Mouse (Mus musculus) heart, embryonic 10.5 days (tissue): ENCODE data around the gene Vmn1r3. TPM values are rescaled to one million over a fixed set of nuclear protein-coding genes. Genes with fewer than 3 reads are reported as not detected.
"Not testable (repeated sequence)": the region's sequence is repeated elsewhere in the genome, so short reads cannot be mapped to it uniquely, and the experiment has no call there.

ENCODE experiments used
- DNase-seq: peaks from one replicate; pipeline ENCODE4 v3.0.0-alpha.2; 2017; ENCODE audit warnings: low spot score
- H3K27ac ChIP-seq: fragments of 300-500 bp; sonication (generic); 2 replicates; pipeline ENCODE4 v1.5.1; 2016; ENCODE audit warnings: mild to moderate bottlenecking
- H3K27me3 ChIP-seq: fragments of 300-500 bp; sonication (generic); 2 replicates; pipeline ENCODE4 v1.6.1; 2016; ENCODE audit warnings: mild to moderate bottlenecking; ENCODE audit not compliant: poor library complexity, insufficient read depth, severe bottlenecking
- H3K36me3 ChIP-seq: fragments of 300-500 bp; sonication (generic); 2 replicates; pipeline ENCODE4 v1.6.1; 2016; ENCODE audit warnings: mild to moderate bottlenecking, moderate library complexity
- H3K4me1 ChIP-seq: fragments of 300-500 bp; sonication (generic); 2 replicates; pipeline ENCODE4 v1.6.1; 2016; ENCODE audit warnings: mild to moderate bottlenecking
- H3K4me3 ChIP-seq: fragments of 300-500 bp; sonication (generic); 2 replicates; pipeline ENCODE4 v1.5.1; 2016; ENCODE audit warnings: mild to moderate bottlenecking, moderate library complexity
- H3K9me3 ChIP-seq: fragments of 300-500 bp; sonication (generic); 2 replicates; pipeline ENCODE4 v1.6.1; 2016; ENCODE audit warnings: mild to moderate bottlenecking, moderate library complexity
- WGBS: fragments of 180-500 bp; shearing (Covaris S2); methylation state at CpG from one replicate; pipeline ENCODE4 v1.1.7; 2016; 5-methylcytosine and 5-hydroxymethylcytosine counted together
- polyA plus RNA-seq: library from polyadenylated mRNA; unstranded; fragments of >200 nt; fragmentation: Nextera tagmentation; extraction: Ambion mirVana; gene quantifications from 2 replicates; pipeline ENCODE4 v1.2.1, GENCODE M21; 2016

Vmn1r3 gene
- polyA plus RNA-seq, result not detected in 2 replicates

DNA sequence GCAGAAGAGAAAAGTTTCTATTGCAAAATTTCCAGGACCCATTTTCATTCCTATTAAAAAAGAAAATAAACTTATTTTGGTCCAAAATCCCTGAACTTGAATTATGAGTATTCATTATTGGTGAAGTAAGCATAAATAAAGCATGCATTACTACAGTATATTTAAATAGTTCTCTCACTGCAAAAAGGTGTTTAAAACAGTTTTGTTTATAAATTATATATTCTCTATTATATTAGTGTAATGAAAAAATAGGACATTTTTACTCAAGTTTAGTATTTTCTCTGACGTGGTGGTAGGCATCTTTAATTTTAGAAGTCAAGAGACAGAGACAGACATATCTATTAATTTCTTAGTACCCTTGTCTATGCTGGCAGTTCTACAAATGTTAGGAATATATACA lies at the start of gene Vmn1r3:
TSS of gene Vmn1r3 (minus strand) at position 101 of the 400 bp plus-strand sequence.
- H3K9me3 ChIP-seq, result peaks cover 12% of the 10 kb centered on the region
- not testable (repeated sequence) for H3K27me3 ChIP-seq, H3K27ac ChIP-seq, H3K4me3 ChIP-seq, DNase-seq, H3K4me1 ChIP-seq, H3K36me3 ChIP-seq
- WGBS, result 76% methylated on average over 1 of the region's 1 CpGs

DNA sequence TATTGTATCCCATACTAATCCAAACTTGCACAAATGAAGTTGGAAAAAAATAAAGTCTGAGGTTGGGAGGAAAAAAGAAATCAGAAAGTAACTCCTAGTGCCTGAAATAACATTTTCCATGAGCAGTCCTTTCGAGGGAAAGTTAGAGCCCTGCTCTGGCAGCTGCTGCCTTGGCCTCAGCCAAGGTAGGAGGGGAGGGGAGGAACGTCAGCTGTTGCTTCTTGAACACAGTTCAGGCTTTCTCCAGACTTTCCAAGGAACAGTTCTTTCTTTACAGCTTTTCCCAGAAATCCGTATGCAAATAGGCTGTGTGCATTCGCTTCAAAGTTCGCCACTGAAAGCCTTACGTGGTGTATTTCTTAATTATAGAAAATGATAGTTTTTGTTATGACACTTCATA lies 46.9 kb upstream of the Vmn1r3 start:
- no peak overlapping the region for H3K27ac ChIP-seq
- no peak overlapping the region for H3K4me3 ChIP-seq
- H3K9me3 ChIP-seq, result peaks cover 34% of the 10 kb centered on the region
- DNase-seq, result no peak
- no peaks in the 10 kb centered on the region for H3K36me3 ChIP-seq
- 72% methylated on average over 6 of the region's 6 CpGs for WGBS
- no peaks in the 10 kb centered on the region; the same call in 1 of the 2 replicates for H3K27me3 ChIP-seq
- 0 out of 2 replicates have a peak, but pooled peaks cover 3% of the 10 kb centered on the region for H3K4me1 ChIP-seq

DNA sequence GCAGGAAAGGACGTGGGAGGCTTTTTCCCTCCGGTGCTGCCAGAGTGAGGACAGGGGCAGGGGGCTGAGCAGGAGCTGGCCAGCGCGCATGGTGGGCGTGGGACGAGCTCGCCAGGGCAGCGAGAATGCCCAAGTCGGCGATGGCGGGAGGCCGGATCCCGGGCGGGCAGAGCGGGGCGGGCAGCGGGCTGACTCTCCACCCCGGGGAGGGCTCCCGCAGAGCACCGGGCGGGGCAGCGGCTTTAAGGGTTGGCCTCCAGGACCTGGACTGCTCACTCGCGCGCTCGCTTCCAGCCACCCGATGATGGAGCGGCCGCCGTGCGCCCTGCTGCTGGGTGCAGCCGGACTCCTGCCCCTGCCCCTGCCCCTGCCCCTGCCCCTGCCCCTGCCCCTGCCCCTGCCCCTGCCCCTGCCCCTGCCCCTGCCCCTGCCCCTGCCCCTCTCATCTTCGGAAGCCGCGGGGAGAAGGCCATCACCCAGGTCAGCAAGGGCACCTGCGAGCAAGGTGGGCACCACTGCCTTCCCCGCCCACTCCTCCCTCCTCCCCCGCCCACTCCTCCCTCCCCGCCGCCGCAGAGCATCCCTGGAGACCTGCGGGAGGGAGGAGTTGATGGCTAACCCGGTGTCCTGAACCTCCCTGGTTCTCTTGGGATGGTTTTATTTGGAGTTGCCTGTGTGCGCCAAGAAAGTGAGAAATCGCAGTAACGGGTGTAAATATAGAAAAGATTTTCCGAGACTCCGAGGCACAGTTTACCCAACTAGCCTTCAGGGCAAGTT lies 45.9 kb upstream of the Vmn1r3 start:
- Histone ChIP-seq H3K4me3 (peak overlapping the region; percentile 58), H3K27ac (no peak overlapping the region), H3K36me3 (no peaks in the 10 kb centered on the region), H3K27me3 (no peaks in the 10 kb centered on the region; the same call in 1 of the 2 replicates), H3K9me3 (peaks cover 35% of the 10 kb centered on the region), H3K4me1 (0 out of 2 replicates have a peak, but pooled peaks cover 3% of the 10 kb centered on the region)
- DNase-seq, result no peak
- WGBS, result 6% methylated on average over 34 of the region's 48 CpGs

DNA sequence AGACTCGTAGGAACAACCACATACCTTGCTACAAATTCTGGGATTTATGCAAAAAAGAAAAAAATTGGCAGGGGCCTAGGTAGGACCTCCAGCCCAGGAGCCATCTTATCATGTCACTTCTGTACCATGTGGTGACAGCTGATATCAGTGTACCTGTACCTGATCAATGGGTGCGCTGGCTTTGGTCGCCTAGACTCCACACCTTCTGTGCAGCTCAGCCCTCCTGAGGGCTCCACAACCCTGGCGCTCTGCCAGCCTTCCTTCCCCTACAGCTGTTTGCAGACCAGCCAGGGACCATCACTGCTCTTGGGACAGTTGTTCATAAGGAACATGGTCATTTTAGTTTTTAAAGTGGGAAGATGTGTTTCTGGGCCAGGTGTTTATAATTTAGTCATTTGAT lies 44.4 kb upstream of the Vmn1r3 start:
- Histone ChIP-seq H3K27me3 (no peaks in the 10 kb centered on the region; the same call in 1 of the 2 replicates), H3K36me3 (no peaks in the 10 kb centered on the region), H3K27ac (no peak overlapping the region), H3K4me3 (no peak overlapping the region), H3K4me1 (0 out of 2 replicates have a peak, but pooled peaks cover 3% of the 10 kb centered on the region), H3K9me3 (peaks cover 41% of the 10 kb centered on the region)
- peak; percentile 85 for DNase-seq
- WGBS, result 64% methylated on average over 4 of the region's 4 CpGs

DNA sequence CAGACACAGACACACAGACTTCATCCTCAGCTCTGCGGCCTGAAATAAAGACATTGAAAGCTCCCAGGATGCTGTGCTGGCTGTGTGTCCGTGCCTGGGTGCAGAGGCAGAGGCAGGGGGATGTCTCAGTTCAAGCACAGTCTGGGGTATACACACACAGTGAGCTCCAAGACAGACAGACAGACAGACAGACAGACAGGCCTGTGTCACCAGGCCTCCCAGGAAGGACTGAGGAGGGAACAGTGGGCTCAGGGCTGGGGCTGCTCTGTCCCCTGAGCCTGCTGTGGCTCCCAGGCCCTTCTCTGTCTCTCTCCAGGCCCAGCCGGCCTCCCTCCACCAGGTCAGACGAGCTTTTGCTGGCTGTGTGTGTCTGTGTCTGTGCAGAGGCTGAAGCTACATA lies 43.3 kb upstream of the Vmn1r3 start:
- H3K27me3 ChIP-seq, result no peaks in the 10 kb centered on the region; the same call in 1 of the 2 replicates
- 65% methylated on average over 4 of the region's 4 CpGs for WGBS
- peaks cover 41% of the 10 kb centered on the region for H3K9me3 ChIP-seq
- peak; percentile 85 for DNase-seq
- no peak overlapping the region for H3K4me3 ChIP-seq
- H3K27ac ChIP-seq, result no peak overlapping the region
- H3K36me3 ChIP-seq, result no peaks in the 10 kb centered on the region
- H3K4me1 ChIP-seq, result 0 out of 2 replicates have a peak, but pooled peaks cover 3% of the 10 kb centered on the region

DNA sequence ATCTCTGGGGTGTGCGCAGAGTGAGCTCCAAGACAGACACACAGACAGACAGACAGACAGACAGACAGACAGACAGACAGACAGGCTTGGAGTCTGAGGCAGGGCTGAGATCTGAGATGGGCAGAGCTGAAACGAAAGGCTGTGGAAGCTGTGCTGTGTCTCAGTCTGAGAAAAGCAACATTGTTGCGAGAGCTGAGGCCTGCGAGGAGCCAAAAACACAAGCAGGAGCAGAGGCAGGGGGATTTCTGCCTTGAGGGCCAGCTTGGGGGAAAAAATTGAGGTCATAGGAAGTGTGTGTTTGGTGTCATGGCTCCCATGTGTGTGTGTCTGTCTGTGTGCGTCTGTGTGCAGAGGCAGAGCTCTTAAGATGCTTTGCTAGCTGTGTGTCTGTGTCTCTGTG lies 42.6 kb upstream of the Vmn1r3 start:
- no peaks in the 10 kb centered on the region; the same call in 1 of the 2 replicates for H3K27me3 ChIP-seq
- peaks cover 41% of the 10 kb centered on the region for H3K9me3 ChIP-seq
- H3K4me1 ChIP-seq, result 0 out of 2 replicates have a peak, but pooled peaks cover 3% of the 10 kb centered on the region
- H3K36me3 ChIP-seq, result no peaks in the 10 kb centered on the region
- no peak overlapping the region for H3K27ac ChIP-seq
- DNase-seq, result no peak
- 57% methylated on average over 5 of the region's 5 CpGs for WGBS
- no peak overlapping the region for H3K4me3 ChIP-seq

DNA sequence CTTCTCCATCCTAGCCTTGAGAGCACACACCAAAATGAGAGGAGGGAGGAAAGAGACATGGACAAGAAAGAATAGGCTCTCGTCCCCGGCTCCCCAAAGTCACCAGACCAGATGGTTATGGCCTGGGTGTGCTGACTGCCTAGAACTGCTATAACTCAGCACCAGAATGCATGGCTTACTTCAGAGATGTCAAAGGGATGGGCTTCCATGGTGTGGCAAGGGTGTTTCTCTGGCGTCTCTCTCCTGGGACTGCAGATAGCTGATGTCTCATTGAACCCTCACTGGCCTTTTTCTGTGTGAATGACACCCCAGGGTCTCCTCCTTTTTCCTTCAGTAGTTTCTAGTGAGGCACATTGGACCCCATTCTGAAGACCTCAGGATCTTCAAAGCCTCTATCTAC lies 41.3 kb upstream of the Vmn1r3 start:
- DNase-seq, result peak; percentile 76
- Histone ChIP-seq H3K27me3 (no peaks in the 10 kb centered on the region; the same call in 1 of the 2 replicates), H3K27ac (no peak overlapping the region), H3K4me1 (0 out of 2 replicates have a peak, but pooled peaks cover 3% of the 10 kb centered on the region), H3K9me3 (peaks cover 37% of the 10 kb centered on the region), H3K4me3 (no peak overlapping the region), H3K36me3 (no peaks in the 10 kb centered on the region)
- WGBS, result 64% methylated on average over 3 of the region's 3 CpGs

DNA sequence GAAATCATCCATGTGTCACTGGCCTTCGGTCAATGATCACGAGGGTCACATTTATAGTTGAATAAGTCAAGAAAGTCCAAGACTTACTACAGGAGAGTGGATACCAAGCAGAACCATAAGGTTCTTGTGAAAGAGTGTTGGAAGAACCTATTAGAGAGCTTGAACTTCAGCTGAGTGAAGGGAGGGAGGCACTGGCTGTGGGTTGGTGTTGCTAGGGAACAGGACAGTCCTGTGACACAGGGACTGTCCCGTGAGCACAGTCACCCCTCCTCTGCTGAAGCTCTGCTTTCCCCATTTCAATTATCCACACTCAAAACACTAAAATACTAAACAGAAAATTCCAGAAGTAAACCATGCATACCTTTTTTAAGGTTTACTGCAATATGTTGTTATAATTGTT lies 40.3 kb upstream of the Vmn1r3 start:
- H3K27me3 ChIP-seq, DNase-seq, H3K4me3 ChIP-seq, H3K27ac ChIP-seq, H3K4me1 ChIP-seq, H3K36me3 ChIP-seq: not testable (repeated sequence)
- WGBS, result 59% methylated on average over 3 of the region's 3 CpGs
- peaks cover 37% of the 10 kb centered on the region for H3K9me3 ChIP-seq

DNA sequence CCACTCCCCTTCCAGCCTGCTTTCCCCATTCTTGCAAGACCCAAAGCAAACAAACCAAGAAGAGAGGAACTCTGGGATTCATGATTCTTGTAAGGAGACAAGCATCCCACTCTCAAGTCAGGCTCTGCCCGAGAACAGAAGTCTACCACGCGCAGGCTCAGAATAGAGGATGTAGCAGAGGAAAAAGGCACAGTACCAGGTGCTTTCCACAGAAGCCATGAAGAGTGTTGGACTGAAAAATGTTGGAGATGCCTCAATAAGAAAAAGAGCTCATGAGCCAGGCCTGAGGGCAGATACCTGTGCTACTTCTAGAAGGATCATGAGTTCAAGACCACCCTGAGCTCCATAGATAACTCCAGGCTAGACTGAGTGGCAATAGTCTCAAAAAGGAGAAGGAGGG lies 39.7 kb upstream of the Vmn1r3 start:
- not testable (repeated sequence) for H3K27ac ChIP-seq, H3K4me1 ChIP-seq, DNase-seq, H3K27me3 ChIP-seq, H3K4me3 ChIP-seq, H3K36me3 ChIP-seq
- peaks cover 36% of the 10 kb centered on the region for H3K9me3 ChIP-seq
- 48% methylated on average over 3 of the region's 3 CpGs for WGBS

DNA sequence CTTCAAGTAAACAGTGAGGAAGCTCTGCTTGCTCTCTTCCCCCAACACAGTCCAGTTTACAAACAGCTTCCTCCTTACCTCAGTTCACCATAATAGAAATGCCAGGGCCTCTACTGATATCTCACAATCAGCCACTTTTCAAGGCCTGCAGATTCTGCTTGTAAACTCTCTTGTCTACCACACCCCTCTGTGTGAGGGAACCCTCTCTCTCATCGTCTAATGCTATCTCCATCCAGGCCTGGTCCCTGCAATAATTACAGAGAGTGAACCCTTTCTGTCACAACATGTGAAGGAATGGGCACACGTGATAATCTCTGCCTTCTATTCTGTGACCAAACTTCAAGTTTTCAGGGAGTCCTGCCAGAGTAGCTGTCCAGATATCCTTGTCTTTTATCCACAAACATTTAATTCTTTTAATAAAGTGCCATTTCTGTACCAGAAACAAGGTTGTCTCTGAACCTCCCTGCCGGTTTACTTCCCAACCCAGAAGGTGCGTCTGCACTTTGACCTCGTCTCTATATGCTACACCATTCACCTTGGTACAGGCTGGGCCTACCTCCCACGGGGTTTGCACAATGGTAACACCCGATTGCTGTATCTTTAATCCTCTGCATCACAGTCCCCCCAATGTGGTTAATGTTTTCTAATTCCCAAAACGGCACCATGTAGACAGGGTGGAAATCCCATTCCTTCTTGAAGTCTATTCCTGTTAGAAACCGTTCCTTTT lies 38.5 kb upstream of the Vmn1r3 start:
- WGBS, result 64% methylated on average over 6 of the region's 9 CpGs
- not testable (repeated sequence) for H3K36me3 ChIP-seq, H3K27me3 ChIP-seq, H3K4me1 ChIP-seq, DNase-seq, H3K4me3 ChIP-seq, H3K27ac ChIP-seq
- H3K9me3 ChIP-seq, result peaks cover 26% of the 10 kb centered on the region

DNA sequence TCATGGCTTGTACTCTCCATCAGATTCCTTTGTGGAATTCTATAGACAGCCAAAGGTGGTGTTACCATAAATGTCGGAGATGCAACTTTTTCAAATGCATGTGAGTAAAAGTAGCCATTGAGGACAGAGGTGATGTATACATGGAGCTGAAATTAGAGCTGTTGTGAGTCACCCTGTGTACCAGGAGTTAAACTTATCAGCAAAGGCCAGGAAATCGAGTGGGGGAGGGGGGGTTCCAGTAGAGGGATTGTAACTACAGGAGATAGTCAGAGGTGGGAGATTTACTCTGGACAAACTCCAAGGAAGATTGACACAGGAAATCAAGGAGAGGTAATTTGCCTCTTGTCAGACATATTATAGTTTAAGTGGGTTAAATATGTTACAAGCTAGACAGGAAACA lies 31.2 kb upstream of the Vmn1r3 start:
- not testable (repeated sequence) for H3K9me3 ChIP-seq, H3K4me1 ChIP-seq, H3K27ac ChIP-seq, H3K4me3 ChIP-seq, DNase-seq, H3K36me3 ChIP-seq, H3K27me3 ChIP-seq
- WGBS, result 58% methylated on average over 2 of the region's 2 CpGs

DNA sequence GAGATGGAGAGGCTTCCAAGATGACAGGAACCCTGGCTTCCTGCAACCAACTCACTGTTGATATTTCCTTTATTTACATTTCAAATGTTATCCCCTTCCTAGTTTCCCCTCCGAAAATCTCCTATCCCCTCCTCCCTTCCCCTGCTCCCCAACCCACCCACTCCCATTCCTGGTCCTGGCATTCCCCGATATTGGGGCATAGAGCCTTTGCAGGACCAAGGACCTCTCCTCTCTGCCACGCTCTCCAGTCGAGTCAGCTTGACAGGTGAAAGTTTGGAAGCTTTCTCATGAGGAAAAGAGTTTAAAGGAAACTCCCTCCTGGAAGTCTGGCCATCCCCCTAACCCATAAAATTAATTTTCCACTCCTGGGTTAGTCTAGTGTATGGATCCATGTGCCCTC lies 28.2 kb upstream of the Vmn1r3 start:
- 71% methylated on average over 4 of the region's 4 CpGs for WGBS
- H3K27ac ChIP-seq, H3K4me3 ChIP-seq, H3K27me3 ChIP-seq, DNase-seq, H3K4me1 ChIP-seq, H3K36me3 ChIP-seq, H3K9me3 ChIP-seq: not testable (repeated sequence)

DNA sequence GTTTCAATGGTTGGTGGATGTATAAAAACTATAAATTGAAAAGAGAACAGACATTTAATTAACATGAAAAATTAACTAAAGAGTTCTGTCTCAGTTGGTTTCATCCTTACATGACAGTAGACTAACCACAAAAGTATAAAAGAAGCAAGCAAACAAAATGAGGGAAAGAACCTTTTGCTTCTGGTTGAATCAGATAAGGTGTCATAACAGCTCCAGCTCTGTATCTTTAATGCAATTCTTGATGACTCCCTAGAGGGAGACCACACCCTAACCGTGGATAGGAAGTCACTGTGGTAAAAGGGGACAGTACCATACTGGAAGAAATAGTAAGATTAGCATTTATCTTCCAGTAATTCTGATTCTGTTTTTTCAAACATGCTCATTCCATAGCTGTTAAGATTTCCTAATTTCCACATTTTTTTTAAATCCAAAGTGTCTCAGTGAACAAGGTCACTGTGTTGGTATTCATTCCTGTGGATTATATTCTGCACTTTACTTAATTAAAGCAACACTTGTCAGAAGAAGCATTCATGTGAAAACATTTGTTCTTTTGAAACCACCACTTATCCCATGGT lies 24.6 kb upstream of the Vmn1r3 start:
- H3K9me3 ChIP-seq, H3K4me1 ChIP-seq, H3K4me3 ChIP-seq, H3K27ac ChIP-seq, DNase-seq, H3K27me3 ChIP-seq, H3K36me3 ChIP-seq: not testable (repeated sequence)
- 62% methylated on average over 1 of the region's 1 CpGs for WGBS
